Mouse (Mus musculus) WW6 (cell line): ENCODE results near the gene Dsel.

Source experiments
- DNase-seq: peaks from one replicate; pipeline ENCODE4 v3.0.0-alpha.2; 2013; ENCODE audit warnings: low read depth, low spot score

Dsel gene

GRCm38 (mm10) chr1:111864779-111865165 is at the start of gene Dsel:
TSS of gene Dsel (minus strand) at chr1:111864918.
- peak; percentile 75 for DNase-seq

GRCm38 (mm10) chr1:111911424-111911823 is 46.7 kb upstream of the Dsel start:
- no peak for DNase-seq

GRCm38 (mm10) chr1:111883336-111883735 is 18.6 kb upstream of the Dsel start:
- no peak for DNase-seq

- DNase-seq = no peak
Measured at GRCm38 (mm10) chr1:111875784-111876183, 11.1 kb upstream of the Dsel start.

GRCm38 (mm10) chr1:111873196-111873595 is 8.5 kb upstream of the Dsel start:
- no peak for DNase-seq

- DNase-seq = no peak
Measured at GRCm38 (mm10) chr1:111865467-111865866, 749 bp upstream of the Dsel start.

GRCm38 (mm10) chr1:111864063-111864778 is 497 bp downstream of the Dsel start:
- DNase-seq = peak; percentile 48

GRCm38 (mm10) chr1:111857852-111858251 is 6.9 kb downstream of the Dsel start:
- no peak for DNase-seq

- DNase-seq = no peak
Measured at GRCm38 (mm10) chr1:111852439-111852838, 12.3 kb downstream of the Dsel start.

GRCm38 (mm10) chr1:111833583-111834225 is 31.0 kb downstream of the Dsel start:
- DNase-seq = no peak
